Mouse (Mus musculus) cerebellum, postnatal 4 days (tissue): ENCODE data around the gene Fcamr.

Experiments used
- DNase-seq, 2 experiments: peaks; one replicate each; pipeline ENCODE4 v3.0.0; 2022; ENCODE audit warnings: low spot score in 2 of 2, mixed read lengths in 1 of 2

Gene Fcamr

DNA sequence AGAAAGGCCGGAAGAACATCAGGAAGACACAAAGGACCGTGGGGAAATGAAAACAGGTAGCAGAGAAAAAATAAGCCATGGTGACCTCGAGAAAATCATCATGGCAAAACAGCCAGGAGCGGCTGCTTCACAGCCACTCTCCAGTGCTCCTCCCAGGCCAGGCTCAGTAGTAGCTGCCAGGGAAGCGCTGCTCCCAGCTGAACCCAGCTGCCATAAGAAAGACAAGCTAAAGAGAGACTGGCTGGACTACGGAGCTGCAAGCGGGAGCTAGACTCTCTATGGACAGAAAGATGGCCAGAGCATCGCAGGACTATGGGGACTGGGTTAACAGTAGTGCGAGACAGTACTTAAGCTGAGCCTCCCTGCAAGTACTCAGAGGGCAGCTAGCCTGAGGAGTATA is 54.1 kb downstream of the Fcamr start:
- no peak for DNase-seq

DNA sequence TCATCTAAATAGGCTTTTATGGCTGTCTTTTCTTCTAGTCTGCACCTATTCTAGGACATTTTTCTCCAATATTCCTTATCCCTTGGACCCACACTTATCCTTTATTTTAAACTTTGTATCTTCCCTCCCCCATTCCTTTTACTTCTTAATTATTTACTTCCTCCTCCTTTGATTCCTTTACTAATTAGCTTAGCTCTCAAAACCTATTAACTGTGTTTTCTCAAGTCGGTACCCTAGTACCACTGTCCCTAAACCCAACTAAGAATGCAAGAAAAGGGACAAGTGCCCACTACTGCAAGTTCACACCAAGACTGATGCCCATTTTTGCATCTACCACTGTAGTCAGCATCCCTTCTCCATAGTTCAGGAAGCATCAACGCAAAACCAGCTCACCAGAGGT is 55.0 kb downstream of the Fcamr start:
- DNase-seq = no peak

DNA sequence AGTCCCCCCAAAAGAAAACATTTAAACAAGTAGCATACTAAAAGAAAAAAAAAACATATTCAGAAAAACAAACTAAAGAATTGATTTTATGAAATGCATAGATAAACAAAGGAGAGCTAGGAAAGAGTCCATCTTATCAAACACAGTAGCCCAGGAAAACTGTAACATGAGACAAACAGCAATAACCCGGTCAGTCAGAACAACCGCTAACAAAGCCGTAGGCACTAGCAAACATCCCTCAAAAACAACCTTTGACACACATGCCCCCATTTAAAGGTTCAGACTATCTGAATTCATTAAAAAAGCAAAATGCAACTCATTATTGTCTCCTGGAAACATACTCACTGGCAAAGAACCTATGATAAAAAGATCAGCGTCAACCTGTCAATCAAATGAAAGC is 56.8 kb downstream of the Fcamr start:
- no peak for DNase-seq

DNA sequence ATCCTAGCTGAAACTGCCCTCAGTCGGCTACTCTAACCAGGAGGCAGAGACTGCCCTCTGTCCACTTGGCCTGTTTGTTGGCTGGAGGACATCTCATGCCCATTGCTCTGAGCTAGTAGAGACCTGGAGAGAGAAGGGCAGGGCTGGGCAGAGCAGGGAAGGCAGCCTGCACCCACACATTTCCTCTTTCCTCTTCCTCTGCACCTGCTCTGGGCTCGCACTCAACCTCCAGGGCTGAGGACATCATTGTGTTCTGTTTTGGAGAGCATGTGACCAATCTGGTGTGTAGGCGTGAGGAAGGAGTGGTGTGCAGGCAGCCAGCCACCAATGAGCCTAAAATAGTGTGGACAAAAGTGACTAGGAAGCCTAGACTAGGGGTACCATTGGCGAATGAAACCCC is 63.5 kb downstream of the Fcamr start:
- DNase-seq = no peak
